Mouse (Mus musculus) liver (tissue): ENCODE measurements around the gene 4933424G06Rik.

Experiments
- DNase-seq: peaks from one replicate; pipeline ENCODE4 v3.0.0-alpha.2; 2020; ENCODE audit warnings: mixed read lengths

4933424G06Rik gene

DNA sequence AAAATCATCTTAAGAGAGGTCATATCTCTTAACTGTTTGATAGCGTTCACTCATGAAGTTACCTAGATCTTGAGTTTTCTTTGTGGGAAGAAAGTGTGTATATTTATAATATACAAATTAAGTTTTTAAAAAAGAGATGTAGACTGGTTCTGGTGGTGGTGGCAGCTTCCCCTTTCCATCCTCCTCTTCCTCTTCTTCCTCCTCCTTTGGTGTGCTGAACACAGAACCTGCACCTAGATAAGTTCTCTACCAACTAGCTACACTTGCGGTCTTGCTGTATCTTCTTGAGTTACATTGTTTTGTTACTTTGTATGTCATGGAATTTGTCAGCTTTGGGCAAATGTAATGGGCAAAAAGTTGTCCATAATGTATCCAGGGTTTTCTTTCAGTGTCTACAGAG lies 1.2 kb downstream of the 4933424G06Rik start:
- DNase-seq = no peak

- no peak for DNase-seq
Observed at GRCm38 (mm10) chr1:36714311-36714710, 4.4 kb downstream of the 4933424G06Rik start, which contains the start of gene Actr1b. Gene Actr1b, minus strand, starts transcription at chr1:36714422.

GRCm38 (mm10) chr1:36718786-36719185 lies 8.8 kb downstream of the 4933424G06Rik start:
- DNase-seq = no peak

- DNase-seq = no peak
Observed at GRCm38 (mm10) chr1:36723146-36724056, 13.5 kb downstream of the 4933424G06Rik start.

GRCm38 (mm10) chr1:36724057-36724431 lies 14.1 kb downstream of the 4933424G06Rik start:
- DNase-seq = no peak

- peak; percentile 81 for DNase-seq
Observed at GRCm38 (mm10) chr1:36737300-36737699, 27.4 kb downstream of the 4933424G06Rik start.

- DNase-seq = no peak
Observed at GRCm38 (mm10) chr1:36739231-36739630, 29.3 kb downstream of the 4933424G06Rik start.

GRCm38 (mm10) chr1:36743046-36743445 lies 33.1 kb downstream of the 4933424G06Rik start:
- DNase-seq = no peak

- DNase-seq = peak; percentile 62
Observed at GRCm38 (mm10) chr1:36744268-36744944, 34.5 kb downstream of the 4933424G06Rik start.

DNA sequence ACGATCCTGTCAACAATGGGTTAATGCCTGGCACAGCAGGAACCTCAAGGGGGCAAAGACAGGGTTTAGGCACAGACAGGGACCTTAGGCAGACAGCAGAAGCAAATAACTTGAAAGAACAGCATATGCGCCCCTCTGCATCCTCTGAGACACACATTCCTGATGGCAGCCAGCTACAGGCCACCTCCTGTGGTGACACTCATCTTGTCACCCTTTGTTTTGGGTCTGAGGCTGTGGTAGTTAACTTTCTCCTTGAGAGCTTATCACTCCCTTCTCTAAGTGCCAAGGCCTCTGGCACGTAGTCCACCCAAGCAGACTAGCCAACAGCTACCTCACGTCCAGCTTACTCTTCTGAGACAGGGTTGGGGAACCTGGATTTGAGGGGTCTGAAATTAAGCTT lies 35.7 kb downstream of the 4933424G06Rik start:
- DNase-seq = no peak

DNA sequence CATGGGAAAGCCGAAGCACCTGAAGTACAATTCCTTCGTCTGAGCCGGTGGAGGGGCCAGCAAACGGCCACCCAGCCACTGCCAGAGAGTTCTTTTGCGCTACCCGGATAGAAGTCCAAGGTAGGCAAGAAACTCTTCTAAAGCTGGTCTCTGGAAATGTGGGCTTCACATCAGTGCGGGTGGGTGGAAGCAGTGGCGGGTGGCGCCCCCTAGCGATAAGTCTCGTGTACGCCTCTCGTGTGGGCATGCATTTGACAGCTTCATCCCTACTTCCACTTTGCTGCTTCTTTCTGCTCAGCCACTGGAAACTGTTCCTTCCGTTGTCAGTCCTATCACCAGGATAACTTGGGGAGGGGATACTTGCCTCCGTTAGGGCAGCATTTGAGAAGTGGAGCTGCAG lies 36.5 kb downstream of the 4933424G06Rik start:
- DNase-seq = peak; percentile 50

DNA sequence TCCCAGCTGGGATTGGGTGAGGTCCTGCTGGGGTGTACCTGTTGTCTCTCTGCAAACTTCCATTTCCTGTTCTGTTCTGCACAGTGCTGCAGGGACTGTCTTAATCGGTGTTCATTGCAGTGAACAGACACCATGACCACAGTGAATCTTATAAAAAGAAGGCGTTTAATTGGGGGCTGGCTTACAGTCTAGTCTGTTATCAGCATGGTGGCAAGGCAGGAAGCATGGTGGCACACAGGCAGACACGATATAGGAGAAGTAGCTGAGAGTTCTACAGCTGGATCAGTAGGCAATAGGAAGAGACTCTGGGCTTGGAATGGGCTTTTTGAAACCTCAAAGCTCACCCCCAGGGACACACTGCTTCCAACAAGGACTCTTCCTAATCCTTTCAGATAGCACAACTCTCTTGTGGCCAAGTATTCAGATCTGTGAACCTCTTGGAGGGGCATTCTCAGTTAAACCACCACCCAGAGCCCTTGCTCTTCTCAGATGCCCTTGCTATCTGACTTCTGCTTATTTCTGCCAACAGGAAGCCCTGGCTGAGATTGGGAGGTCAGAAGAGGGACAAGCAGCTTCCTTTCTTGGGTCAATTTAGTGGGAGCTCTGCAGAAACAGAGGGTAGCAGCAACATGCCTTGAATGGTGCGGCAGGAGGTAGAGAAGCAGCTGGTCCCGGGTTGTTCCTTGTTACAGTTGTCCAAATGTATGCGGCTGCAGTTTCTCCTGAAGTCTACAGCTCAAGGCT lies 44.2 kb downstream of the 4933424G06Rik start:
- DNase-seq = no peak

GRCm38 (mm10) chr1:36758553-36758952 lies 48.6 kb downstream of the 4933424G06Rik start:
- DNase-seq = no peak

DNA sequence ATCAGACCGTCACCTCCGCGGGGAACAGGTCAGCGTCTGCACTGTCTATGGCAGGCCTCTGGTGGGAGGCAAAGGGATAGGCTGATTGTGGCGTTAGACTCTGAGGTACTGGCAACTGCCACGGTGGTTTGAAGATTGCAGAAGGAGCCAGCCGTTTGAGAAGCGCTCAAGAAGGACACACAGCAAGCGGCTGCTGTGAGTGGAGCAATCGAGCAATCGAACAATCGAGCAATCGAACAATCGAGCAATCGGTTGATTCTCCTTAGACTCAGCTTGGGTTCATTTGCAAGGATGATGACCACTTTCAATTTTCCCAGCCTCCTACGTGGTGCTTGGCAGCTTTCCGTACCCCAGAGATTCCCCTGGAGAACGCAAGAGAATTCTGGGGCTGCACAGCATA lies 49.1 kb downstream of the 4933424G06Rik start:
- no peak for DNase-seq

- no peak for DNase-seq
Observed at GRCm38 (mm10) chr1:36760401-36760800, 50.5 kb downstream of the 4933424G06Rik start.

GRCm38 (mm10) chr1:36761061-36761460 lies 51.1 kb downstream of the 4933424G06Rik start:
- no peak for DNase-seq

GRCm38 (mm10) chr1:36761568-36761967 lies 51.6 kb downstream of the 4933424G06Rik start, which contains the start of gene Zap70:
Gene Zap70, plus strand, starts transcription at chr1:36761798.
- DNase-seq = no peak

- DNase-seq = no peak
Observed at GRCm38 (mm10) chr1:36766431-36767205, 56.7 kb downstream of the 4933424G06Rik start.

- no peak for DNase-seq
Observed at GRCm38 (mm10) chr1:36767321-36767720, 57.4 kb downstream of the 4933424G06Rik start.

DNA sequence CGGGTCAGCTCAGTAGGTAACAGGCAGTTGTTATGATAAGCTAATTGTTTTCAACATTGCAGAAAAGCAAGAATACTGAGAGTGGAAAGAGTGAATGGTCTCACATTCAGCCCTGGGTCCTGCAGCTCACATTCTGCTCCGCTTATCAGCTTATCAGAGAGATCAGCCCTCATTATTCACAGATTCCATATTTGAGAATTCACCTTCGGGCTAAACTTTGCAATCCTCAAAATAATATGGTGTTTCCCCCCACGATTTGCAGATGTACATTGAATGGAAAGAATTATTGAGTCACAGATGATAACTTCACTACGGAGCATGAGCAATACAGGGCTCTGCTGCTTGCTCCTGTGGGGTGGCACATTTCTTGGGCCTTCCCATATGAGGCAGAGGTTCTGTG lies 58.8 kb downstream of the 4933424G06Rik start:
- DNase-seq = no peak

DNA sequence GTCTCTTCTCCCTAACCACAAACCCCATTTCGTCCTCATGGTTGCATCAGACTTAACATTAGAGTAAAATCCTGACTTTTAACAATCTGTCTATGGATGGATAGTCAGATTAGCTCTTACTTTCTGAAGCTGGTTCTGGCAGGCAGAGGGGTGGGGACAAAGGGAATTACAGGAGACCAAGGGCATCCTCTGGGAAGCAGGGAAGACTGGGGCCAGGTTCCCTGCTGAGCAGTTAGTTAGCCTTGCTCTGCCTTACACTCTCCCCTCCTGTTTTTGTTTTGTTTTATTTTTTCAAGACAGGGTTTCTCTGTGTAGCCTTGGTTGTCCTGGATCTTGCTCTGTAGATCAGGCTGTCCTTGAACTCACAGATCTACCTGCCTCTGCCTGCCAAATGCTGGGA lies 60.0 kb downstream of the 4933424G06Rik start:
- no peak for DNase-seq

DNA sequence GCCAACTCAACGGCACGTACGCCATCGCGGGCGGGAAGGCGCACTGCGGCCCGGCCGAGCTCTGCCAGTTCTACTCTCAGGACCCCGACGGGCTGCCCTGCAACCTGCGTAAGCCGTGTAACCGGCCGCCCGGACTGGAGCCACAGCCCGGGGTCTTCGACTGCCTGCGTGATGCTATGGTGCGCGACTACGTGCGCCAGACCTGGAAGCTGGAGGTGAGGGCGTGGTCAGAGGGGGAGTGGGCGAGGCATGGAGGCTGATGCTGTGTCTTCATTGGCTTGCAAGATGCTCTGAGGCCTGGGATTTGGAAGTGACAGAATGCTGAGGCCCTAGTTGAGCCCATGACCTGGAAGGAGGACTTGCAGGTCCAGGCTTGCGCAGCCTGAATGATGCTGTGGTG lies 61.0 kb downstream of the 4933424G06Rik start:
- no peak for DNase-seq
